Mouse (Mus musculus): ENCODE measurements around the gene Lingo3. TPM values are rescaled to one million over a fixed set of nuclear protein-coding genes. Genes with fewer than 3 reads are reported as not detected.

Gene Lingo3
- polyA plus RNA-seq, 1 experiment = 0.19 TPM

GRCm38 (mm10) chr10:80805322-80805721, 38.5 kb downstream of the Lingo3 start:
- Histone ChIP-seq H3K27ac (ENCODE audit: insufficient read depth, low read length) (no peak overlapping the region), H3K4me3 (ENCODE audit: insufficient read depth, low read length) (no peak overlapping the region), H3K4me1 (ENCODE audit: control insufficient read depth, insufficient read depth, low read length) (peaks cover 4% of the 10 kb centered on the region; the same call in 1 of the 2 replicates)
- no peak for TF ChIP-seq POLR2A (IDR thresholded peaks at IDR 0.05; ENCODE audit: low read depth, low read length)
- TF ChIP-seq CTCF (IDR thresholded peaks at IDR 0.05; ENCODE audit: borderline replicate concordance, insufficient read depth, low read length) = no peak

- no peak within 1 kb of the TSS for H3K4me3 ChIP-seq (ENCODE audit: insufficient read depth, low read length)
- H3K4me1 ChIP-seq (ENCODE audit: control insufficient read depth, insufficient read depth, low read length) = peaks cover 4% of the 10 kb centered on the region; the same call in 1 of the 2 replicates
- TF ChIP-seq POLR2A (IDR thresholded peaks at IDR 0.05; ENCODE audit: low read depth, low read length) = no peak
- TF ChIP-seq CTCF (IDR thresholded peaks at IDR 0.05; ENCODE audit: borderline replicate concordance, insufficient read depth, low read length) = no peak
- no peak within 1 kb of the TSS for H3K27ac ChIP-seq (ENCODE audit: insufficient read depth, low read length)
These were observed 38.9 kb downstream of the Lingo3 start, which contains the start of gene Amh for GRCm38 (mm10) chr10:80804916-80805315. TSS of gene Amh (plus strand) at chr10:80805243.

DNA sequence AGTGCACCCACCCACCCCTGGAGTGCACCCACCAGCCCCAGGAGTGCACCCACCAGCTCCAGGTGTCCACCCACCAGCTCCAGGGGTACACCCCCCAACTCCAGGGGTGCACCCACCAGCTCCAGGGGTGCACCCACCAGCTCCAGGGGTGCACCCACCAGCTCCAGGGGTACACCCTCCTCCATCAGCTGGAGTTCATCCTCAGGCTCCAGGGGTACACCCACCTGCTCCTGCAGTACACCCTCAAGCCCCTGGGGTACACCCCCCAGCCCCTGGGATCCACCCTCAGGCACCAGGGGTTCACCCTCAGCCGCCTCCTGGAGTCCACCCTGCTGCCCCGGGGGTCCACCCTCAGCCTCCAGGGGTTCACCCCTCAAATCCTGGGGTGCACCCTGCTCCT, 39.5 kb downstream of the Lingo3 start:
- Histone ChIP-seq H3K27ac (ENCODE audit: insufficient read depth, low read length) (no peak overlapping the region), H3K4me3 (ENCODE audit: insufficient read depth, low read length) (no peak overlapping the region), H3K4me1 (ENCODE audit: control insufficient read depth, insufficient read depth, low read length) (peaks cover 4% of the 10 kb centered on the region; the same call in 1 of the 2 replicates)
- TF ChIP-seq POLR2A (IDR thresholded peaks at IDR 0.05; ENCODE audit: low read depth, low read length) = no peak
- TF ChIP-seq CTCF (IDR thresholded peaks at IDR 0.05; ENCODE audit: borderline replicate concordance, insufficient read depth, low read length) = no peak

DNA sequence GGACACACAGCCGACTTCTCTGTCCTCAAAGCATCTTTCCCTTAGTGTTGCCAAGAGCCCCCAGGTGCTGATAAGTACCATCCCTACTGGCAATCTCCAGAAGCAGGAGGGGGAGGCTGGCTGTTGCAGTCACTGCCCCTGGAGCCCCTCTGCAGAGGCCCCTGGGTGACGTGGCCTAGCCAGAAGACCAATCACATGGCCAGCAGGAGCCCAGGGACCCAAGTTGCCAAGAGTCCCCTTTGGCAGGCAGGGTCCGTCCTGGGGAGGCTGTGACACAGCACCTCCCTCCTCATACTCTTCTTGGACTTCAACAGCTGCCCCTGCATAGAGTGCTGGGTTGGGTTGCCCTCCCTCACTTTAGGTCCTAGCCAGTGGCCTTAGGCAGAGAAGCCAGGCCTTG, 40.8 kb downstream of the Lingo3 start:
- no peak overlapping the region for H3K27ac ChIP-seq (ENCODE audit: insufficient read depth, low read length)
- TF ChIP-seq POLR2A (IDR thresholded peaks at IDR 0.05; ENCODE audit: low read depth, low read length) = no peak
- TF ChIP-seq CTCF (IDR thresholded peaks at IDR 0.05; ENCODE audit: borderline replicate concordance, insufficient read depth, low read length) = no peak
- no peak overlapping the region for H3K4me3 ChIP-seq (ENCODE audit: insufficient read depth, low read length)
- H3K4me1 ChIP-seq (ENCODE audit: control insufficient read depth, insufficient read depth, low read length) = peaks cover 4% of the 10 kb centered on the region; the same call in 1 of the 2 replicates

GRCm38 (mm10) chr10:80802204-80802912, 41.5 kb downstream of the Lingo3 start:
- Histone ChIP-seq H3K27ac (ENCODE audit: insufficient read depth, low read length) (no peak overlapping the region), H3K4me3 (ENCODE audit: insufficient read depth, low read length) (no peak overlapping the region), H3K4me1 (ENCODE audit: control insufficient read depth, insufficient read depth, low read length) (peaks cover 4% of the 10 kb centered on the region; the same call in 1 of the 2 replicates)
- TF ChIP-seq POLR2A (IDR thresholded peaks at IDR 0.05; ENCODE audit: low read depth, low read length) (no peak), CTCF (IDR thresholded peaks at IDR 0.05; ENCODE audit: borderline replicate concordance, insufficient read depth, low read length) (no peak)

- peak overlapping the region; percentile 66 for H3K27ac ChIP-seq (ENCODE audit: insufficient read depth, low read length)
- H3K4me1 ChIP-seq (ENCODE audit: control insufficient read depth, insufficient read depth, low read length) = peaks cover 5% of the 10 kb centered on the region; the same call in 1 of the 2 replicates
- TF ChIP-seq POLR2A (IDR thresholded peaks at IDR 0.05; ENCODE audit: low read depth, low read length) (no peak), CTCF (IDR thresholded peaks at IDR 0.05; ENCODE audit: borderline replicate concordance, insufficient read depth, low read length) (no peak)
- H3K4me3 ChIP-seq (ENCODE audit: insufficient read depth, low read length) = peak overlapping the region; percentile 96
These were observed 44.7 kb downstream of the Lingo3 start for GRCm38 (mm10) chr10:80799070-80799566.

DNA sequence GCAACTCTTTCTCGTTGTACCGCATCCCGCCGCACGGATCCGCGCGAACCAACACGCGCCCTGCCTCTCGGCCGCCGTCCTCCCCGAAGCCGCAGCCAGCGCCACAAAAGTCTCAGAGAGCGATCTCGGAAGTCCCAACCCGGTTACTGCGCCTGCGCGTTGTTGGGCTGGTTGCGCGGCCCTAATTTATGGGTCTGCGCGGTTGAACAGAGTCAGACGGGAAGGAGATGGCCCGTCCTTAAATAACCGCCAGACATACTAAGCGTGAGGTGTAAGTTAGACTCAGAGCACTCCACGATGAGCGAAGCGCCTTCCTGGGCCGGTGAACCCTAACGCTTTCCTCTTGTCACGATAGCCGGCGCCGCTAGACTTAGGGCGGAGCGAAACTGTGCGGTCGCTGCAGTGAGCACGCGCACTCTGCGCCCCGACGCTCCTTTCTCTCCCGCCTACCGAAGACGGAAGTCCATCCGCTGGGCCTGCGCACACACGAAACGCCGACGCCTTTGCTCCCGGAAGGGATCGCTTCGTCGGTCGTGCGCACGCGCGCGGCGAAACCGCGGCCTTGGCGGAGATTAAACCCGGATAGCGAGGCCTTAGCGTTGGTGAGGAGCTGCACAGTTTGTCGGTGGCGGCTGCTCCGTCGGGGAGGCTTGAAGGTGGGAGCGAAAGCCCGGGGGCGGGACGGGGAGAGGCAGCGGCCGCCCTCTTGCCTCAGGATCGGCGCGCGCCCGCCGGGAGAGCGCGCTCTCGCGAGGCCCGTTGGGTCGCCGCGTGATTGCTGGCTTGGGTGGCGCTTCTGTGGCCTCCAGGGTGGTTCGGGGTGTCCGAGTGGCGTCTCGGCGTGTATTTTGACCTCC, 45.5 kb downstream of the Lingo3 start, which contains the start of the genes Sf3a2 and Plekhj1:
Gene Sf3a2, plus strand, starts transcription at position 49 of the 857 bp plus-strand sequence.
Gene Plekhj1, minus strand, starts transcription at position 477 of the 857 bp plus-strand sequence.
- Histone ChIP-seq H3K27ac (ENCODE audit: insufficient read depth, low read length) (peak within 1 kb of the TSS; percentile 96), H3K4me3 (ENCODE audit: insufficient read depth, low read length) (peak within 1 kb of the TSS; percentile 96), H3K4me1 (ENCODE audit: control insufficient read depth, insufficient read depth, low read length) (peaks cover 5% of the 10 kb centered on the region; the same call in 1 of the 2 replicates)
- TF ChIP-seq CTCF (IDR thresholded peaks at IDR 0.05; ENCODE audit: borderline replicate concordance, insufficient read depth, low read length) (no peak), POLR2A (IDR thresholded peaks at IDR 0.05; ENCODE audit: low read depth, low read length) (peak; percentile 76)

DNA sequence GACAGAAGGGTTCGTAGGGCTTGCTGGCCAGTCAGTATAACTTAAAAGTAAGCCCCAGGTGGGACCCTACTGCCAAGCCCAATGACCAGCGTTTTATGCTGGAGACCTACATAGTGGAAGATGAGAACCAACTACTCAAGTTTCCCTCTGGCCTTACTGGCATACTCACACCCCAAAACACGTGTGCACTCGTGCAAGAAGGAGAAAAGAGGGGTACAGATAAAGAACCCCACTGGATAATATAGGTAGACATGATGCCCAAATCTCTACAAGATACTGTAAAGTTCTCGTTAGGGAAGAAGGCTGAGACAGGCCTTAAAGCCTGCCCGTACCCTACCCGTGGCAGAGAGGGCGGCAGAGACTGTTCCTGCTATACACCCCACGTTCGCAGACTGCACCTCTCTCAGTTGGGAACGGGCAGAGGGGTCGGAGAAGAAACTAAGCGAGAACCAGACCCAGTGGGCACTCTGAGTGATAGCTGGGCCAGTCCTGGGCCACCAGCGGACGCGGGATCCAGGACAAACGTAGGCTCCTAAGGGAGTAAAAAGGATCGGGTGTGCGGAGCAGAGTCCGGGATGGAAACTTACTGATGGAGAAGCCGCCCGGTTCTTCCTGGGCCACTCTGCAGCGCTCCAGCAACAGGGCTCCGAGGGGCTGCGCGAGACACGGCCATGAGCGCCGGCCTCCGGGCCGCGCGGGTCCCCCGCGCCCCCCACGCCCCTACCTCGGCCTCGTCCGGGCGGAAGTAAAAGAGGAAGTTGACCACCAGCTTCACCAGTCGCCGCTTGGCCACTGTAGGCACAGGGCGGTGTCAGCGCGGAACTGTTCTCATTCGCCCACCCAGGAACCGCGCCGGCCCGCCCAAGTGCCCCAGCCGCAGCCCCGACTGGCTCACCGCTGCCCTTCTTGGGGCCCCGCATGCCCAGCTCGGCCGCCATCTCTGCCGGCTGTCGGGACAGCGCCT, 46.4 kb downstream of the Lingo3 start:
- Histone ChIP-seq H3K4me3 (ENCODE audit: insufficient read depth, low read length) (peak overlapping the region; percentile 96), H3K4me1 (ENCODE audit: control insufficient read depth, insufficient read depth, low read length) (peaks cover 5% of the 10 kb centered on the region; the same call in 1 of the 2 replicates), H3K27ac (ENCODE audit: insufficient read depth, low read length) (peak overlapping the region; percentile 96)
- TF ChIP-seq POLR2A (IDR thresholded peaks at IDR 0.05; ENCODE audit: low read depth, low read length) (no peak), CTCF (IDR thresholded peaks at IDR 0.05; ENCODE audit: borderline replicate concordance, insufficient read depth, low read length) (no peak)
